Mouse (Mus musculus): ENCODE data around the gene Kif13a. TPM values are rescaled to one million over a fixed set of nuclear protein-coding genes. Genes with fewer than 3 reads are reported as not detected.

The Kif13a gene
- polyA plus RNA-seq, 1 experiment: 5.3 TPM

DNA sequence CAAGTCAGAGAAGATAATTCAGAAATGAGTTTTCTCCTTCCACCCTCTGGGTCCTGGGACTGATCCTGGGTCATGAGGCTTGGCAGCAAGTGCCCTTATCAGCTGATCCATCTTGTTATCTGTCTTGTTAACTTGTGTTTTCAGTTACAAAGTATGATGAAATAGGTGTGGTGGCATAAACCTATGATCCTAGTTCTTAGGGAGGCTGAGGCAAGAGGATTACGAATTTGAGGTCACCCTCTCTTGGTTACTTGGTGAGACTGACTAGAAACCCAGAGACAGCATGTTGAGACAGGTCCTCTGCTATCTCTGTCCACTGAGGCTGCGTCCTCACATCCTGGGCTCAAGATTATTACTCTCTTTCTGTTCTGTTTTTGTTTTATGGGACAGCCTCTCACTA is 164.3 kb downstream of the Kif13a start:
- H3K4me3 ChIP-seq (ENCODE audit: control insufficient read depth, low read depth, low read length): no peak overlapping the region
- TF ChIP-seq POLR2A (IDR thresholded peaks at IDR 0.05; ENCODE audit: control insufficient read depth, low read depth, low read length): no peak
- TF ChIP-seq CTCF (IDR thresholded peaks at IDR 0.05; ENCODE audit: control insufficient read depth, insufficient read depth, insufficient replicate concordance, low read depth, low read length): no peak
- H3K4me1 ChIP-seq (ENCODE audit: control insufficient read depth, insufficient read depth, low read length): no peaks in the 10 kb centered on the region
- H3K36me3 ChIP-seq (ENCODE audit: control insufficient read depth, insufficient read depth, low read length): no peaks in the 10 kb centered on the region
- H3K27me3 ChIP-seq (ENCODE audit: control insufficient read depth, insufficient read depth, low read length): no peaks in the 10 kb centered on the region
- no peak overlapping the region for H3K27ac ChIP-seq (ENCODE audit: control insufficient read depth, insufficient read depth, low read depth, low read length)

DNA sequence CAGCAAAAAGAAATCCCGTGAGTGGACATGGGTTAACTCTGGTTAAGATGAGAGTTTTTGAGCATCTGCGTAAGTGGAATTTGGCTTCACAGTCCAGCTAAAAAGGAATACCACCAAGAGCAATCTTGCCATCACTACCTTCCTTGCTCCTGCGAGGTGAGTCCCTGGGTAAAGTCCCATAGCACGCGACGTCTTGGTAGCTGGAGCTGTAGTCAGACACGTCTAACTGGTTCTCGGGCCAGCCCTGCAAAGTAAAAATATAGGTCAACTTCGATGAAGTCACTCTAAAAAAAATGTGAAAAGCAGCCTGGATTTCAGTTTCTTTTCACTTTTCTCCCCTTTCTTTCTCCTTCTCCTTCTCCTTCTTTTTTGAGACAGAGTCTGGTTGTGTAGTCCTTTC is 166.5 kb downstream of the Kif13a start:
- no peaks in the 10 kb centered on the region; the same call in 1 of the 2 replicates for H3K4me1 ChIP-seq (ENCODE audit: control insufficient read depth, insufficient read depth, low read length)
- no peaks in the 10 kb centered on the region for H3K27me3 ChIP-seq (ENCODE audit: control insufficient read depth, insufficient read depth, low read length)
- H3K27ac ChIP-seq (ENCODE audit: control insufficient read depth, insufficient read depth, low read depth, low read length): no peak overlapping the region
- H3K4me3 ChIP-seq (ENCODE audit: control insufficient read depth, low read depth, low read length): no peak overlapping the region
- TF ChIP-seq POLR2A (IDR thresholded peaks at IDR 0.05; ENCODE audit: control insufficient read depth, low read depth, low read length) (no peak), CTCF (IDR thresholded peaks at IDR 0.05; ENCODE audit: control insufficient read depth, insufficient read depth, insufficient replicate concordance, low read depth, low read length) (no peak)
- no peaks in the 10 kb centered on the region for H3K36me3 ChIP-seq (ENCODE audit: control insufficient read depth, insufficient read depth, low read length)

- no peak for TF ChIP-seq CTCF (IDR thresholded peaks at IDR 0.05; ENCODE audit: control insufficient read depth, insufficient read depth, insufficient replicate concordance, low read depth, low read length)
- no peak for TF ChIP-seq POLR2A (IDR thresholded peaks at IDR 0.05; ENCODE audit: control insufficient read depth, low read depth, low read length)
- Histone ChIP-seq H3K27ac (ENCODE audit: control insufficient read depth, insufficient read depth, low read depth, low read length) (no peak overlapping the region), H3K27me3 (ENCODE audit: control insufficient read depth, insufficient read depth, low read length) (no peaks in the 10 kb centered on the region), H3K4me1 (ENCODE audit: control insufficient read depth, insufficient read depth, low read length) (no peaks in the 10 kb centered on the region; the same call in 1 of the 2 replicates), H3K36me3 (ENCODE audit: control insufficient read depth, insufficient read depth, low read length) (no peaks in the 10 kb centered on the region), H3K4me3 (ENCODE audit: control insufficient read depth, low read depth, low read length) (no peak overlapping the region)
Measured at GRCm38 (mm10) chr13:46760921-46761320, 168.7 kb downstream of the Kif13a start.

- Histone ChIP-seq H3K27me3 (ENCODE audit: control insufficient read depth, insufficient read depth, low read length) (no peaks in the 10 kb centered on the region), H3K4me3 (ENCODE audit: control insufficient read depth, low read depth, low read length) (peak overlapping the region; percentile 88), H3K4me1 (ENCODE audit: control insufficient read depth, insufficient read depth, low read length) (no peaks in the 10 kb centered on the region; the same call in 1 of the 2 replicates), H3K27ac (ENCODE audit: control insufficient read depth, insufficient read depth, low read depth, low read length) (peak overlapping the region; percentile 67), H3K36me3 (ENCODE audit: control insufficient read depth, insufficient read depth, low read length) (no peaks in the 10 kb centered on the region)
- no peak for TF ChIP-seq CTCF (IDR thresholded peaks at IDR 0.05; ENCODE audit: control insufficient read depth, insufficient read depth, insufficient replicate concordance, low read depth, low read length)
- no peak for TF ChIP-seq POLR2A (IDR thresholded peaks at IDR 0.05; ENCODE audit: control insufficient read depth, low read depth, low read length)
Measured at GRCm38 (mm10) chr13:46759281-46759809, 170.3 kb downstream of the Kif13a start.

DNA sequence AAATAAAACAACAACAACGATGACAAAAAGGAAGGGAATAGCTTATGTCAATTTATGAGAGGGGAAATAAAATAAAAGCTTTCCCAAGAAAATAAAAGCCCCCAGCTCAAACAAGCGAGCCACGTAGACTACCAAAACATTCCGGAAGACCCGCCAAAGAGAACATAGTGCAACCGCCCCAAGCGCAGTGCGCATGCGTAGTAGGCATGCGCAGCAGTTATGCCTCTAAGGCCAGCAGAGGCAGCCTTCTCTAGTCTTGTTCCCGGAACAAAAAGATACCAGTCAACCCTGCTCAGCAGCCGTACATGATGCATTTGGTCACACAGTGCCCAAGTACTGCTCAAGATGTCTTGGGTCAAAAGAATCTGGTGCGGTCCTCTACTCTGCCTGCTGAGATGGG is 171.0 kb downstream of the Kif13a start:
- Histone ChIP-seq H3K36me3 (ENCODE audit: control insufficient read depth, insufficient read depth, low read length) (no peaks in the 10 kb centered on the region), H3K27ac (ENCODE audit: control insufficient read depth, insufficient read depth, low read depth, low read length) (peak overlapping the region; percentile 68), H3K4me3 (ENCODE audit: control insufficient read depth, low read depth, low read length) (peak overlapping the region; percentile 88), H3K4me1 (ENCODE audit: control insufficient read depth, insufficient read depth, low read length) (no peaks in the 10 kb centered on the region; the same call in 1 of the 2 replicates), H3K27me3 (ENCODE audit: control insufficient read depth, insufficient read depth, low read length) (no peaks in the 10 kb centered on the region)
- no peak for TF ChIP-seq CTCF (IDR thresholded peaks at IDR 0.05; ENCODE audit: control insufficient read depth, insufficient read depth, insufficient replicate concordance, low read depth, low read length)
- peak; percentile 83 for TF ChIP-seq POLR2A (IDR thresholded peaks at IDR 0.05; ENCODE audit: control insufficient read depth, low read depth, low read length)

DNA sequence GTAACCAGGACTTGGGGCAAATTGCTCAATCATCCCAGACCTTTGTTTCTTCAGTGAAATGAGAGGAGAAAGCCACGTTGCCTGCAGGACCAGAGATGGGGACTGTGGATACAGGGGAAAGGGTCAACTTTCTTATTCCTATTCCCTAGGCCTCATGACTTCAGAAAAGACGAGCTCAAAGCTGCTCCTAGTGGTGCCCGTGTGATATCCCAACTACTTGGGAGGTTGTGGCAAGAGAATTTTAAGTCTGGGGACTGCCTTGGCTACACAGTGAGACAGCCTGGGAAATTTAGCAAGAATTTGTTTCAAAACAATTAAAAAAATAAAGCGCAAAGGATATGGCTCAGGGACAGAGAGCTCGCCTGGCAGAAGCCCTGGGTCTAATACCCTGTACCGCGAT is 171.7 kb downstream of the Kif13a start:
- no peaks in the 10 kb centered on the region for H3K27me3 ChIP-seq (ENCODE audit: control insufficient read depth, insufficient read depth, low read length)
- H3K27ac ChIP-seq (ENCODE audit: control insufficient read depth, insufficient read depth, low read depth, low read length): no peak overlapping the region
- no peaks in the 10 kb centered on the region for H3K36me3 ChIP-seq (ENCODE audit: control insufficient read depth, insufficient read depth, low read length)
- H3K4me3 ChIP-seq (ENCODE audit: control insufficient read depth, low read depth, low read length): peak overlapping the region; percentile 41; the same call in 1 of the 2 replicates
- TF ChIP-seq CTCF (IDR thresholded peaks at IDR 0.05; ENCODE audit: control insufficient read depth, insufficient read depth, insufficient replicate concordance, low read depth, low read length) (no peak), POLR2A (IDR thresholded peaks at IDR 0.05; ENCODE audit: control insufficient read depth, low read depth, low read length) (no peak)
- H3K4me1 ChIP-seq (ENCODE audit: control insufficient read depth, insufficient read depth, low read length): no peaks in the 10 kb centered on the region; the same call in 1 of the 2 replicates

DNA sequence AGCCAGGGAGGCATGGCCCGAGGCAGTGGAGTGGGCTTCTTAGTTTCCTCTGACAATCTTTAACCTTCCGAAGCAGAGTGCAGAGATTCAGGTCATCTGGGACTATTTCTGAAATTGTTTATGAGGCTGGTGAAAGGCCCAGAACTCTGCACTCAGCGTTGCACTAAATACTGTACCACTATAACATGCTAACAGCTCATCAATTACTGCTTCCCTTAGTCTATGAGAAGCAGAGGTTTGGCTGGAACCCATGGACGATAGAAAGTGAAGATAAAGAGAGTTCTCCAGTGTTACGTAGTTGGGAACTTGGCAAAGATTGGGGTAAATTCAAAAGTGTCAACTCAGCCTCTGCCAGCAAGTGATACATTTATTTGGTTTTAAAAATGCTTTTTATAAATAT is 176.4 kb downstream of the Kif13a start:
- H3K4me1 ChIP-seq (ENCODE audit: control insufficient read depth, insufficient read depth, low read length): peaks cover 9% of the 10 kb centered on the region
- no peak overlapping the region for H3K27ac ChIP-seq (ENCODE audit: control insufficient read depth, insufficient read depth, low read depth, low read length)
- H3K4me3 ChIP-seq (ENCODE audit: control insufficient read depth, low read depth, low read length): no peak overlapping the region
- no peaks in the 10 kb centered on the region for H3K27me3 ChIP-seq (ENCODE audit: control insufficient read depth, insufficient read depth, low read length)
- H3K36me3 ChIP-seq (ENCODE audit: control insufficient read depth, insufficient read depth, low read length): no peaks in the 10 kb centered on the region
- no peak for TF ChIP-seq POLR2A (IDR thresholded peaks at IDR 0.05; ENCODE audit: control insufficient read depth, low read depth, low read length)
- TF ChIP-seq CTCF (IDR thresholded peaks at IDR 0.05; ENCODE audit: control insufficient read depth, insufficient read depth, insufficient replicate concordance, low read depth, low read length): no peak

Measured in testis, adult 2 months (tissue).